Mouse (Mus musculus): ENCODE data around the gene Gabarap. TPM values are rescaled to one million over a fixed set of nuclear protein-coding genes. Genes with fewer than 3 reads are reported as not detected.

Gene Gabarap
- total RNA-seq, 1 experiment = 70.6 TPM

DNA sequence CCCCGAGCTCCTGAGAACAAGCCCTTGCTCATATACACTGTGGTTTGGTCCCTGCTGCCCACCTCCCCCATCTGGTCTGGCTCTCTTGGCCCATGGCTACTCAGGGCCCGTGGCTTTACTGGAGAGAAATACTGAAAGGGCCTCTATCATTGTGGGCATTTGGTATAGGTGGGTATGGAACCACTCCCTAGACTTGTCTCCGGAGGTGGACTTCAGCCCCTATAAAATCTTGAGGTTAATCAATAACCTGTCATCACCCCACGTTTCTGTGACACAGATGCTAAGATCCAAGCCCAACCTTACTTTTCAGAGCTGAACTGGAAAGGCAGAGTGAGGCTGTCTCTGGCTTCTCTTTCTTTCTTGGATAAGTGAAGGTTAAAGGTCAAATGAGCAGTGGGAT lies 22.1 kb upstream of the Gabarap start:
- in situ Hi-C loops (cut with MboI; ENCODE audit: low sequenced_read_pairs in 2 of 2, unreplicated experiment in 2 of 2) = no loop called here
- TF ChIP-seq ZC3H11A (IDR thresholded peaks at IDR 0.05; ENCODE audit: borderline replicate concordance, low read depth, low read length) (no peak), HCFC1 (IDR thresholded peaks at IDR 0.05; ENCODE audit: borderline replicate concordance, insufficient read depth, low read length) (no peak), CHD2 (IDR thresholded peaks at IDR 0.05; ENCODE audit: low read depth, low read length) (no peak), MAFK (IDR thresholded peaks at IDR 0.05; ENCODE audit: insufficient read depth, low read depth, low read length) (no peak), ZNF384 (IDR thresholded peaks at IDR 0.05; ENCODE audit: low read depth, low read length) (no peak)
- Histone ChIP-seq H3K9me3 (ENCODE audit: control insufficient read depth, insufficient read depth, low read depth, low read length) (no peaks in the 10 kb centered on the region), H3K9ac (ENCODE audit: insufficient read depth, low read depth, low read length, poor library complexity, severe bottlenecking) (no peak overlapping the region), H3K4me3 (ENCODE audit: insufficient read depth in 1 of 2, low read depth in 1 of 2, low read length in 2 of 2, poor library complexity in 1 of 2, severe bottlenecking in 1 of 2) (no peak overlapping the region), H3K36me3 (ENCODE audit: control insufficient read depth, insufficient read depth, low read length, poor library complexity, severe bottlenecking) (peaks cover 15% of the 10 kb centered on the region; the same call in 1 of the 2 replicates), H3K27ac (ENCODE audit: insufficient read depth, low read depth, low read length, poor library complexity, severe bottlenecking) (no peak overlapping the region), H3K4me1 (ENCODE audit: control insufficient read depth in 2 of 2, insufficient read depth in 2 of 2, low read length in 2 of 2, poor library complexity in 1 of 2) (peaks cover 0 to 8% of the 10 kb centered on the region in 2 experiments; a peak in 1 of 4 replicates)
- no peak for DNase-seq (ENCODE audit: low read depth, low spot score)

DNA sequence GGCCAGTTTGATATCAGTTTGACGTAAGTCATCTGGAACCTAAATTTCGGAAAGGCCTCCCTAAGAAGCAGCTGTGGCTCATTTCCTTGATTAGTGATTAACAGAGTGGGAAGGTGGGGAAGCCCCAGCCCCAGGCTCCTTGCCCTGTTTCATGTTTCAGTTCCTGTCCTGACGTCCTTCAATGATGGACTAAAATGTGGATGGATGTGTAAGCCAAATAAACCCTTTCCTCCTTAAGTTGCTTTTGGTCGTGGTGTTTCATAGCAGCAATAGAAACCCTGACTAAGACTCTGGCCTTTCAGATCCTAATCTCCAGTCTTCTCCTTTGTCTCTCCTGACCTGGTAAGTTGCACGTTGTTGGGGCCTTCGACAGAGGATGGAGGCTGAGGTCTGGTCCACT lies 20.7 kb upstream of the Gabarap start:
- TF ChIP-seq MAFK (IDR thresholded peaks at IDR 0.05; ENCODE audit: insufficient read depth, low read depth, low read length) (no peak), ZC3H11A (IDR thresholded peaks at IDR 0.05; ENCODE audit: borderline replicate concordance, low read depth, low read length) (no peak), HCFC1 (IDR thresholded peaks at IDR 0.05; ENCODE audit: borderline replicate concordance, insufficient read depth, low read length) (no peak), CHD2 (IDR thresholded peaks at IDR 0.05; ENCODE audit: low read depth, low read length) (no peak), ZNF384 (IDR thresholded peaks at IDR 0.05; ENCODE audit: low read depth, low read length) (no peak)
- Histone ChIP-seq H3K27ac (ENCODE audit: insufficient read depth, low read depth, low read length, poor library complexity, severe bottlenecking) (no peak overlapping the region), H3K4me3 (ENCODE audit: insufficient read depth in 1 of 2, low read depth in 1 of 2, low read length in 2 of 2, poor library complexity in 1 of 2, severe bottlenecking in 1 of 2) (no peak overlapping the region), H3K9me3 (ENCODE audit: control insufficient read depth, insufficient read depth, low read depth, low read length) (no peaks in the 10 kb centered on the region), H3K9ac (ENCODE audit: insufficient read depth, low read depth, low read length, poor library complexity, severe bottlenecking) (no peak overlapping the region), H3K4me1 (ENCODE audit: control insufficient read depth in 2 of 2, insufficient read depth in 2 of 2, low read length in 2 of 2, poor library complexity in 1 of 2) (peaks cover 0 to 6% of the 10 kb centered on the region in 2 experiments; a peak in 1 of 4 replicates), H3K36me3 (ENCODE audit: control insufficient read depth, insufficient read depth, low read length, poor library complexity, severe bottlenecking) (peaks cover 23% of the 10 kb centered on the region)
- in situ Hi-C loops (cut with MboI; ENCODE audit: low sequenced_read_pairs in 2 of 2, unreplicated experiment in 2 of 2) = no loop called here
- DNase-seq (ENCODE audit: low read depth, low spot score) = no peak

DNA sequence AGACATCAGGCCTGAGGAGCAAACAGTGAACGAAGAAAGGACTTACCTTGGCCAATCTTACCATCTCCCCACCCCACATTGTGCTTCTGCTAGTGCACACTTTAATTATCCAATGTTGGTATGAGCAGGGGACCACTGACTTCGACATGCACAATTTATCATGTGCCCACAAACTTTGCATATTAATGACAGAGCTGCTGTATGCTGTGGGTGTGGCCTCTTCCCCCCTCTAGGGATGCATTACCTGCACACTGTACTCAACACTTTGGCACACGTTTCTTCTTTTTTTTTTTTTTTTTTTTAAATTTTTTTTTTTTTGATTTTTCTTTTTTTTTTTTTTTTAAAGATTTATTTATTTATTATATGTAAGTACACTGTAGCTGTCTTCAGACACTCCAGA lies 20.2 kb upstream of the Gabarap start:
- Histone ChIP-seq H3K27ac (ENCODE audit: insufficient read depth, low read depth, low read length, poor library complexity, severe bottlenecking) (no peak overlapping the region), H3K4me3 (ENCODE audit: insufficient read depth in 1 of 2, low read depth in 1 of 2, low read length in 2 of 2, poor library complexity in 1 of 2, severe bottlenecking in 1 of 2) (no peak overlapping the region), H3K9me3 (ENCODE audit: control insufficient read depth, insufficient read depth, low read depth, low read length) (no peaks in the 10 kb centered on the region), H3K9ac (ENCODE audit: insufficient read depth, low read depth, low read length, poor library complexity, severe bottlenecking) (no peak overlapping the region), H3K36me3 (ENCODE audit: control insufficient read depth, insufficient read depth, low read length, poor library complexity, severe bottlenecking) (peaks cover 26% of the 10 kb centered on the region), H3K4me1 (ENCODE audit: control insufficient read depth in 2 of 2, insufficient read depth in 2 of 2, low read length in 2 of 2, poor library complexity in 1 of 2) (peaks cover 0 to 6% of the 10 kb centered on the region in 2 experiments; a peak in 1 of 4 replicates)
- DNase-seq (ENCODE audit: low read depth, low spot score) = no peak
- in situ Hi-C loops (cut with MboI; ENCODE audit: low sequenced_read_pairs in 2 of 2, unreplicated experiment in 2 of 2) = no loop called here
- TF ChIP-seq ZNF384 (IDR thresholded peaks at IDR 0.05; ENCODE audit: low read depth, low read length) = peak; percentile 53; the same call in 1 of the 2 replicates
- no peak for TF ChIP-seq MAFK (IDR thresholded peaks at IDR 0.05; ENCODE audit: insufficient read depth, low read depth, low read length)

DNA sequence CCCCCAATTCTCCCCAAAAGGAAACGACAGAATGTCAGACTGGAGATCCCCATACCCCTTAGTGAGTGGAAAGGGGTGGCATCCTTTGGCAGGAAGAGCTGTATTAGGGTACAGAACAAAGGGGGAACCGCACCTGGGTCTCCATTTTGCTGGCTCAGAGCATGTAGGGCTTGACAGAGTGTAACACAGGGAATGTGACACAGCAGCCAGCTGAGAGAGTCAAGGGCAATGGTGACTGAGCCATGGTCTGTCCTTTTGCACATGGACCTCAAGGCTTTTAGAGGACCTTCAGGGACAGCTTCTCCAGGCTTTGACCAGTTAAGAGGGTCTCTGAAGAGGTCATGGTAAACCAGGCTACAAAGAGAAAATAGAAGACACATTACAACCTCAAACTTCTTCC lies 16.0 kb upstream of the Gabarap start:
- Histone ChIP-seq H3K9ac (ENCODE audit: insufficient read depth, low read depth, low read length, poor library complexity, severe bottlenecking) (no peak overlapping the region), H3K4me3 (ENCODE audit: insufficient read depth in 1 of 2, low read depth in 1 of 2, low read length in 2 of 2, poor library complexity in 1 of 2, severe bottlenecking in 1 of 2) (no peak overlapping the region), H3K9me3 (ENCODE audit: control insufficient read depth, insufficient read depth, low read depth, low read length) (no peaks in the 10 kb centered on the region), H3K27ac (ENCODE audit: insufficient read depth, low read depth, low read length, poor library complexity, severe bottlenecking) (no peak overlapping the region), H3K36me3 (ENCODE audit: control insufficient read depth, insufficient read depth, low read length, poor library complexity, severe bottlenecking) (peaks cover 21% of the 10 kb centered on the region), H3K4me1 (ENCODE audit: control insufficient read depth in 2 of 2, insufficient read depth in 2 of 2, low read length in 2 of 2, poor library complexity in 1 of 2) (no peaks in the 10 kb centered on the region)
- in situ Hi-C loops (cut with MboI; ENCODE audit: low sequenced_read_pairs in 2 of 2, unreplicated experiment in 2 of 2) = no loop called here
- DNase-seq (ENCODE audit: low read depth, low spot score) = no peak
- TF ChIP-seq ZNF384 (IDR thresholded peaks at IDR 0.05; ENCODE audit: low read depth, low read length) (no peak), ZC3H11A (IDR thresholded peaks at IDR 0.05; ENCODE audit: borderline replicate concordance, low read depth, low read length) (no peak), CHD2 (IDR thresholded peaks at IDR 0.05; ENCODE audit: low read depth, low read length) (no peak), HCFC1 (IDR thresholded peaks at IDR 0.05; ENCODE audit: borderline replicate concordance, insufficient read depth, low read length) (no peak), MAFK (IDR thresholded peaks at IDR 0.05; ENCODE audit: insufficient read depth, low read depth, low read length) (no peak)

DNA sequence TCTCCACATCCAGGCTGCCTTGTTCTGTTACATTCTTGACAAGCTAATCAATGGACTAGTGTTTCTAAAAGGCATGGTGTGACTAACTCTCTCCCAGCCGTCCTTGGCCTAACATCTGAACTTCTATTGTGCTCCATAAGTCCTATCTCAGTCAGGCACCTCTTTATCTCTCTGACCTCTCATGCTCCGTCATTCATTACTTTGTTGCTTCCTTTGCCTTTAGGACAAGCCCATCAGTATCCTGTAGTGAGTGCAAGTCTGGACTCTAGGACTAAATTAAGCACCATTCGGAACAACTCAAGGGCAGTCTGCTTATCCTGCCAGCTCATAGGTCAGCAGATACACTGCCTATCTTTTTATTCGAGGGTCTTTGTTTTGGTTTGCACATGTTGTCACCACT lies 14.7 kb upstream of the Gabarap start:
- DNase-seq (ENCODE audit: low read depth, low spot score) = no peak
- in situ Hi-C loops (cut with MboI; ENCODE audit: low sequenced_read_pairs in 2 of 2, unreplicated experiment in 2 of 2) = no loop called here
- Histone ChIP-seq H3K4me1 (ENCODE audit: control insufficient read depth in 2 of 2, insufficient read depth in 2 of 2, low read length in 2 of 2, poor library complexity in 1 of 2) (no peaks in the 10 kb centered on the region), H3K36me3 (ENCODE audit: control insufficient read depth, insufficient read depth, low read length, poor library complexity, severe bottlenecking) (peaks cover 21% of the 10 kb centered on the region), H3K27ac (ENCODE audit: insufficient read depth, low read depth, low read length, poor library complexity, severe bottlenecking) (no peak overlapping the region), H3K9me3 (ENCODE audit: control insufficient read depth, insufficient read depth, low read depth, low read length) (no peaks in the 10 kb centered on the region), H3K4me3 (ENCODE audit: insufficient read depth in 1 of 2, low read depth in 1 of 2, low read length in 2 of 2, poor library complexity in 1 of 2, severe bottlenecking in 1 of 2) (no peak overlapping the region), H3K9ac (ENCODE audit: insufficient read depth, low read depth, low read length, poor library complexity, severe bottlenecking) (no peak overlapping the region)
- no peak for TF ChIP-seq MAFK (IDR thresholded peaks at IDR 0.05; ENCODE audit: insufficient read depth, low read depth, low read length)
- TF ChIP-seq HCFC1 (IDR thresholded peaks at IDR 0.05; ENCODE audit: borderline replicate concordance, insufficient read depth, low read length) = no peak
- TF ChIP-seq CHD2 (IDR thresholded peaks at IDR 0.05; ENCODE audit: low read depth, low read length) = no peak
- TF ChIP-seq ZNF384 (IDR thresholded peaks at IDR 0.05; ENCODE audit: low read depth, low read length) = no peak
- TF ChIP-seq ZC3H11A (IDR thresholded peaks at IDR 0.05; ENCODE audit: borderline replicate concordance, low read depth, low read length) = no peak
